Mouse (Mus musculus) mammary gland, adult 2 months (tissue): Measurements from ENCODE around the gene Baat. TPM values are rescaled to one million over a fixed set of nuclear protein-coding genes. Genes with fewer than 3 reads are reported as not detected.

Experiments used
- polyA plus RNA-seq: library from polyadenylated mRNA; depleted of rRNA; stranded (reverse); fragments of >200 nt; gene quantifications from 2 replicates; pipeline ENCODE4 v1.2.3, GENCODE M21; 2012; ENCODE audit warnings: low replicate concordance; rRNA removed

Baat gene
- polyA plus RNA-seq = 0.20 TPM in 1 of 2 replicates, not detected in the other

GRCm38 (mm10) chr4:49506386-49506785 is at the start of gene Baat:
Gene Baat (minus strand): TSS chr4:49506557.

GRCm38 (mm10) chr4:49549383-49549782 is 43.0 kb upstream of the Baat start, which contains the start of gene Aldob:
Gene Aldob (minus strand): TSS chr4:49549546.

GRCm38 (mm10) chr4:49520572-49521340 is 14.4 kb upstream of the Baat start, which contains the start of the genes Mrpl50 and Zfp189:
Gene Mrpl50 (minus strand): TSS chr4:49521093.
Gene Zfp189 (plus strand): TSS chr4:49521176.

GRCm38 (mm10) chr4:49473435-49474100 is 32.8 kb downstream of the Baat start, which contains the start of gene Acnat1:
Gene Acnat1 (minus strand): TSS chr4:49473912.

Other genes with a start within 250 kb of the Baat start
- 0.10 TPM in 1 of 2 replicates, not detected in the other for gene Acnat2, start 98.4 kb downstream of the Baat start, polyA plus RNA-seq
- 0.08 TPM in 1 of 2 replicates, not detected in the other for gene Acnat1, start 32.6 kb downstream of the Baat start, polyA plus RNA-seq
- 1.9 and 6.2 TPM in 2 replicates for gene Mrpl50, start 14.5 kb upstream of the Baat start, polyA plus RNA-seq
- gene Zfp189, start 14.6 kb upstream of the Baat start, polyA plus RNA-seq = 0.60 and 1.0 TPM in 2 replicates
- gene Aldob, start 43.0 kb upstream of the Baat start, polyA plus RNA-seq = 0.34 and 7.2 TPM in 2 replicates
- gene Tmem246, start 91.3 kb upstream of the Baat start, polyA plus RNA-seq = 12.2 and 20.4 TPM in 2 replicates
- 18.2 and 19.4 TPM in 2 replicates for gene Rnf20, start 125.4 kb upstream of the Baat start, polyA plus RNA-seq
- gene Ppp3r2, start 175.5 kb upstream of the Baat start, polyA plus RNA-seq = not detected in 2 replicates